Mouse (Mus musculus): ENCODE data around the gene Cypt4. TPM values are rescaled to one million over a fixed set of nuclear protein-coding genes. Genes with fewer than 3 reads are reported as not detected.
"Not testable (repeated sequence)": the region's sequence is repeated elsewhere in the genome, so short reads cannot be mapped to it uniquely, and the experiment has no call there.

The Cypt4 gene
- total RNA-seq (2014; fragmentation: Nextera tagmentation) (not detected in 2 replicates), total RNA-seq (2017) (not detected in 2 replicates)

DNA sequence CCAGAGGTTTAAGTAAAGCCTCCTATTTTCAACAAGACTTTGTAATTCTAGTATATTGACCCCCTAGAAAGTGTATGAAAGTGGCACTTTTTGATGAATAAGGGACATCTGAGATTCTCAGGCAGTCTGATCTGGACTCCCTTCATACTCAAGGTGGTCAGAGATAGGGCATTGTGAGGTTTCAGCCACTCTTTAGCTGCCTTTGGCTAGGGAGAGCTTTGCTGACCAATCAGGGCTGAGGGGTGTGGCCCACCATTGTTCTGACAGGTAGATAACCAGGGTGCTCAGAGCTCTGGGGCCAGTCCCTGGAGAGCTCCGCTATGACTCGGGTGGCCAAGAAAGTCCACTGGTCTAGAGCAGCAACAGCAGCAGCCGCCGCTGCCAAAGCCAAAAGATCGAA is at the start of gene Cypt4:
Gene Cypt4 (plus strand): TSS at position 301 of the 400 bp plus-strand sequence.
- ATAC-seq (replicated peaks; ENCODE audit: poor library complexity, severe bottlenecking), result no peak

- ATAC-seq (replicated peaks; ENCODE audit: poor library complexity, severe bottlenecking), result not testable (repeated sequence)
These were observed 12.3 kb downstream of the Cypt4 start for GRCm38 (mm10) chr9:24637341-24637740.

Other genes with a start within 250 kb of the Cypt4 start
- gene Dpy19l1, start 122.1 kb upstream of the Cypt4 start, total RNA-seq (2014; fragmentation: Nextera tagmentation), result 42.6 and 45.2 TPM in 2 replicates
- 54.6 and 64.1 TPM in 2 replicates for gene Dpy19l1, start 122.1 kb upstream of the Cypt4 start, total RNA-seq (2017)
- not detected in 2 replicates for gene Dpy19l2, start 71.1 kb downstream of the Cypt4 start, total RNA-seq (2014; fragmentation: Nextera tagmentation)
- not detected in 2 replicates for gene Dpy19l2, start 71.1 kb downstream of the Cypt4 start, total RNA-seq (2017)
- not detected in 2 replicates for gene Tbx20, start 149.1 kb downstream of the Cypt4 start, total RNA-seq (2014; fragmentation: Nextera tagmentation)
- gene Tbx20, start 149.1 kb downstream of the Cypt4 start, total RNA-seq (2017), result not detected in 2 replicates